Mouse (Mus musculus) heart, adult 2 months (tissue): Measurements from ENCODE around the gene Acox2.

Experiments
- CTCF ChIP-seq: fragments of 200-600 bp; IDR thresholded peaks from 2 replicates; pipeline ENCODE4 v1.8.1; 2022; ENCODE audit warnings: antibody characterized with exemption, mild to moderate bottlenecking, moderate library complexity
- EP300 ChIP-seq: fragments of 200-500 bp; IDR thresholded peaks from 2 replicates; pipeline ENCODE4 v1.6.1; 2011; ENCODE audit warnings: low read depth, low read length, control low read depth; ENCODE audit not compliant: insufficient read depth

DNA sequence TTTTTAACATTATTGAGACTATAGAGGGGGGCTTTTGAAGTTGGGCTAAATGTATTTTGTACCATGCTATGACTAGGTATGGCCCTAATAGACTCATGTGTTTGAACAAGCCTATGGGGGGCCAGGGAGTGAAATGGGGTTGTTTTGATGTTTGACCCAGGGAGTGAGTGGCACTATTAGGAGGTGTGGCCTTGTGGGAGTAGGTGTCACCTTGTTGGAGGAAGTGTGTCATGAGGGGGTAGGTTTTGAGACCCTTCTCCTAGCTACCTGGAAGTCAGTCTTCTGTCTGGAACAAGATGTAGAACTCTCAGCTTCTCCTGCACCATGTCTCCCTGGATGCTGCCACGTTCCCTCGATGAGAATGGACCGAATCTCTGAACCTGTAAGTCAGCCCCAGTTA is 68.6 kb downstream of the Acox2 start:
- TF ChIP-seq EP300 = no peak
- TF ChIP-seq CTCF = no peak
